ENCODE assay signal across 26 mouse cellular contexts in genomic region chr9:32559859-32560258, GRCm38 (mm10). TPM values are rescaled to one million over a fixed set of nuclear protein-coding genes. Genes with fewer than 3 reads are reported as not detected.
DNase-seq lines count a peak whose midpoint lies in the region; ATAC-seq and TF ChIP-seq lines count a peak whose summit lies in the region.
"Had no signal": no experiment of that assay in that cellular context is flagged by ENCODE, and none has a peak within 500 bp of the region (broad histone marks: within the 10 kb centered on the region; RNA-seq: fewer than 3 reads in every experiment).

No protein-coding gene starts in this region.

- no peaks in the 10 kb centered on the region for H3K27me3 ChIP-seq in lung, embryonic 14.5 days (ENCODE audit: insufficient read depth, low read length)
- H3K27me3 ChIP-seq in lung, postnatal 0 days (replicated peaks; ENCODE audit: insufficient read depth, low read length), result no peaks in the 10 kb centered on the region
- H3K27me3 ChIP-seq in liver, embryonic 14.5 days (ENCODE audit: control insufficient read depth, insufficient read depth, low read length), result no peaks in the 10 kb centered on the region
- no peaks in the 10 kb centered on the region for H3K27me3 ChIP-seq in midbrain, postnatal 0 days (ENCODE audit: insufficient read depth, low read length)
- H3K27me3 ChIP-seq in cerebellum, adult 2 months (ENCODE audit: control insufficient read depth, insufficient read depth, low read length), result no peaks in the 10 kb centered on the region
- H3K27me3 ChIP-seq: hindbrain, embryonic 15.5 days; lung, embryonic 15.5 days; neural tube, embryonic 12.5 days had no signal

- no peak for ATAC-seq in lung, embryonic 14.5 days (ENCODE audit: insufficient read depth)
- ATAC-seq in lung, postnatal 0 days, result no peak
- peak; percentile 88 for ATAC-seq in liver, embryonic 14.5 days (ENCODE audit: insufficient read depth)
- ATAC-seq in midbrain, postnatal 0 days (ENCODE audit: low FRiP score), result no peak
- ATAC-seq: CD4-positive, CD25-positive, alpha-beta regulatory T cell, adult 4 months; forebrain, embryonic 16.5 days; intestine, embryonic 16.5 days had no signal

- H3K9me3 ChIP-seq in lung, embryonic 14.5 days (ENCODE audit: low read depth, low read length), result no peaks in the 10 kb centered on the region
- no peaks in the 10 kb centered on the region for H3K9me3 ChIP-seq in lung, postnatal 0 days (ENCODE audit: low read length)
- no peaks in the 10 kb centered on the region for H3K9me3 ChIP-seq in liver, embryonic 14.5 days (ENCODE audit: control insufficient read depth, low read length)
- H3K9me3 ChIP-seq in midbrain, postnatal 0 days (ENCODE audit: low read length), result no peaks in the 10 kb centered on the region
- H3K9me3 ChIP-seq: forebrain, embryonic 10.5 days; hindbrain, embryonic 15.5 days; kidney, embryonic 15.5 days; limb, embryonic 13.5 days; lung, embryonic 15.5 days; neural tube, embryonic 12.5 days had no signal

- TF ChIP-seq CTCF in lung, embryonic 14.5 days (IDR thresholded peaks at IDR 0.05; ENCODE audit: low read depth), result no peak
- no peak for TF ChIP-seq CTCF in lung, postnatal 0 days (IDR thresholded peaks at IDR 0.05)
- TF ChIP-seq CTCF in liver, embryonic 14.5 days (IDR thresholded peaks at IDR 0.05; ENCODE audit: low read depth), result no peak
- TF ChIP-seq CTCF in layer of hippocampus, adult 2 months (conservative IDR thresholded peaks at IDR 0.05), result no peak
- no peak for TF ChIP-seq CTCF in midbrain, postnatal 0 days (IDR thresholded peaks at IDR 0.05)
- no peak for TF ChIP-seq CTCF in cerebellum, adult 2 months (IDR thresholded peaks at IDR 0.05; ENCODE audit: borderline replicate concordance, insufficient read depth, low read depth, low read length)

- H3K4me2 ChIP-seq in lung, embryonic 14.5 days, result no peak overlapping the region
- no peak overlapping the region for H3K4me2 ChIP-seq in lung, postnatal 0 days (replicated peaks; ENCODE audit: low read depth, low read length)
- peak overlapping the region; percentile 36 for H3K4me2 ChIP-seq in liver, embryonic 14.5 days (ENCODE audit: low read depth)
- no peak overlapping the region for H3K4me2 ChIP-seq in midbrain, postnatal 0 days (ENCODE audit: low read depth, low read length, poor library complexity, severe bottlenecking)
- H3K4me2 ChIP-seq: hindbrain, embryonic 15.5 days; kidney, embryonic 15.5 days; limb, embryonic 13.5 days; lung, embryonic 15.5 days; neural tube, embryonic 12.5 days had no signal

- peak; percentile 69 for DNase-seq in lung, embryonic 14.5 days
- no peak for DNase-seq in lung, postnatal 0 days (ENCODE audit: low spot score)
- peak; percentile 44 for DNase-seq in c-Kit-positive CD71-positive TER-119-positive erythroid progenitor cells, embryonic 14.5 days (ENCODE audit: low spot score)
- peak; percentile 46 to 59 (median 48) for DNase-seq in liver, embryonic 14.5 days (ENCODE audit: low read depth in 3 of 3, low spot score in 3 of 3)
- no peak for DNase-seq in layer of hippocampus, adult 2 months (ENCODE audit: low spot score in 2 of 2)
- DNase-seq in midbrain, postnatal 0 days (ENCODE audit: low spot score), result no peak
- no peak for DNase-seq in cerebellum, adult 2 months
- DNase-seq: adrenal gland, adult 2 months; cerebellum, adult 9-11 months; gastrocnemius, postnatal 14 days; heart, adult 2 months; heart, postnatal 4 days; kidney, postnatal 36 days; layer of hippocampus, adult 9-11 months; midbrain, embryonic 14.5 days; retina, postnatal 1 day had no signal

- TF ChIP-seq POLR2A in cerebellum, adult 2 months (IDR thresholded peaks at IDR 0.05; ENCODE audit: borderline replicate concordance, insufficient read depth, low read length), result no peak

- H3K4me3 ChIP-seq in lung, embryonic 14.5 days (ENCODE audit: low read depth, low read length), result no peak overlapping the region
- no peak overlapping the region for H3K4me3 ChIP-seq in lung, postnatal 0 days (ENCODE audit: low read depth, low read length)
- H3K4me3 ChIP-seq in liver, embryonic 14.5 days (ENCODE audit: insufficient read depth in 1 of 2, low read depth in 2 of 2, low read length in 2 of 2), result no peak overlapping the region
- no peak overlapping the region for H3K4me3 ChIP-seq in layer of hippocampus, adult 2 months
- H3K4me3 ChIP-seq in midbrain, postnatal 0 days (ENCODE audit: low read depth, low read length), result no peak overlapping the region
- H3K4me3 ChIP-seq in cerebellum, adult 2 months (replicated peaks; ENCODE audit: insufficient read depth, low read depth, low read length), result no peak overlapping the region
- H3K4me3 ChIP-seq: forebrain, embryonic 10.5 days; heart, adult 2 months; hindbrain, embryonic 15.5 days; kidney, embryonic 15.5 days; limb, embryonic 13.5 days; lung, embryonic 15.5 days; neural tube, embryonic 12.5 days had no signal

- H3K27ac ChIP-seq in lung, embryonic 14.5 days (ENCODE audit: low read depth), result no peak overlapping the region
- no peak overlapping the region for H3K27ac ChIP-seq in lung, postnatal 0 days (ENCODE audit: low read length)
- H3K27ac ChIP-seq in liver, embryonic 14.5 days, result no peak overlapping the region
- H3K27ac ChIP-seq in layer of hippocampus, adult 2 months, result no peak overlapping the region
- no peak overlapping the region for H3K27ac ChIP-seq in midbrain, postnatal 0 days (ENCODE audit: low read depth, low read length)
- H3K27ac ChIP-seq in cerebellum, adult 2 months (ENCODE audit: insufficient read depth, low read length), result no peak overlapping the region
- H3K27ac ChIP-seq: forebrain, embryonic 10.5 days; heart, adult 2 months; hindbrain, embryonic 15.5 days; kidney, embryonic 15.5 days; limb, embryonic 13.5 days; lung, embryonic 15.5 days; macrophage; neural tube, embryonic 12.5 days had no signal

- no peak overlapping the region for H3K9ac ChIP-seq in lung, embryonic 14.5 days
- H3K9ac ChIP-seq in lung, postnatal 0 days (replicated peaks; ENCODE audit: low read depth), result no peak overlapping the region
- no peak overlapping the region for H3K9ac ChIP-seq in liver, embryonic 14.5 days (replicated peaks)
- no peak overlapping the region for H3K9ac ChIP-seq in midbrain, postnatal 0 days (replicated peaks; ENCODE audit: low read length, poor library complexity, severe bottlenecking)
- H3K9ac ChIP-seq: hindbrain, embryonic 15.5 days; kidney, embryonic 15.5 days; limb, embryonic 13.5 days; lung, embryonic 15.5 days; neural tube, embryonic 12.5 days had no signal

- H3K36me3 ChIP-seq in lung, embryonic 14.5 days (ENCODE audit: insufficient read depth), result no peaks in the 10 kb centered on the region
- no peaks in the 10 kb centered on the region for H3K36me3 ChIP-seq in lung, postnatal 0 days (ENCODE audit: insufficient read depth, low read length)
- H3K36me3 ChIP-seq in liver, embryonic 14.5 days (replicated peaks; ENCODE audit: control insufficient read depth, insufficient read depth, low read depth), result no peaks in the 10 kb centered on the region
- no peaks in the 10 kb centered on the region for H3K36me3 ChIP-seq in midbrain, postnatal 0 days (ENCODE audit: insufficient read depth, low read length)
- H3K36me3 ChIP-seq: forebrain, embryonic 10.5 days; hindbrain, embryonic 15.5 days; kidney, embryonic 15.5 days; limb, embryonic 13.5 days; lung, embryonic 15.5 days; neural tube, embryonic 12.5 days had no signal

- no peak for TF ChIP-seq EP300 in lung, postnatal 0 days (IDR thresholded peaks at IDR 0.05)
- TF ChIP-seq EP300 in liver, embryonic 14.5 days (IDR thresholded peaks at IDR 0.05; ENCODE audit: low read depth), result 0 out of 2 replicates have a peak, but pooled peaks have one; percentile 11

- H3K4me1 ChIP-seq in lung, embryonic 14.5 days (ENCODE audit: insufficient read depth), result peaks cover 23% of the 10 kb centered on the region
- H3K4me1 ChIP-seq in lung, postnatal 0 days (ENCODE audit: insufficient read depth, low read depth, low read length), result no peaks in the 10 kb centered on the region
- H3K4me1 ChIP-seq in liver, embryonic 14.5 days (replicated peaks; ENCODE audit: control insufficient read depth in 2 of 2, insufficient read depth in 2 of 2, low read length in 1 of 2), result peaks cover 19 to 43% of the 10 kb centered on the region in 2 experiments
- no peaks in the 10 kb centered on the region for H3K4me1 ChIP-seq in midbrain, postnatal 0 days (ENCODE audit: insufficient read depth, low read length)
- H3K4me1 ChIP-seq in cerebellum, adult 2 months (ENCODE audit: control insufficient read depth, insufficient read depth, low read length), result no peaks in the 10 kb centered on the region
- H3K4me1 ChIP-seq: hindbrain, embryonic 15.5 days; neural tube, embryonic 12.5 days had no signal

- WGBS in lung, embryonic 14.5 days, result 43% methylated on average over 8 of the region's 8 CpGs
- 63% methylated on average over 8 of the region's 8 CpGs for WGBS in lung, postnatal 0 days
- 15% methylated on average over 8 of the region's 8 CpGs for WGBS in liver, embryonic 14.5 days (ENCODE audit: insufficient replicate concordance)
- 69% methylated on average over 8 of the region's 8 CpGs for WGBS in midbrain, postnatal 0 days
- WGBS in cerebellum, adult 2 months, result 80% methylated on average over 8 of the region's 8 CpGs

RNA-seq across cellular contexts. Expression of gene Fli1, which starts 17.2 kb away (rescaled TPM):
- 35.7 and 37.8 TPM in 2 replicates for polyA plus RNA-seq in lung, embryonic 14.5 days (2014; fragmentation: Nextera tagmentation; extraction: Ambion mirVana)
- 21.1 and 21.4 TPM in 2 replicates for polyA plus RNA-seq in lung, postnatal 0 days (2015; fragmentation: Nextera tagmentation; extraction: Ambion mirVana)
- 2.0 and 2.5 TPM in 2 replicates for polyA plus RNA-seq in liver, embryonic 14.5 days (2012; rRNA removed)
- 6.2 and 6.9 TPM in 2 replicates for polyA plus RNA-seq in liver, embryonic 14.5 days (2014; fragmentation: Nextera tagmentation; extraction: Ambion mirVana)
- total RNA-seq in layer of hippocampus, adult 2 months (2021), result 1 to 10 TPM; 4.0 to 4.3 TPM
- 8.4 and 9.1 TPM in 2 replicates for total RNA-seq in midbrain, postnatal 0 days (2014; rRNA removed)
- polyA plus RNA-seq in midbrain, postnatal 0 days (2015; fragmentation: Nextera tagmentation; extraction: Ambion mirVana), result 5.5 and 5.9 TPM in 2 replicates
- polyA plus RNA-seq in cerebellum, adult 2 months (2012; rRNA removed), result 1.7 and 2.2 TPM in 2 replicates

Comparison
In these comparisons a context has a peak if more than half of its experiments do, and no peak if none do; other contexts are left out.
1. DNase-seq: peak in lung, embryonic 14.5 days (single experiment), c-Kit-positive CD71-positive TER-119-positive erythroid progenitor cells, embryonic 14.5 days (single experiment) and liver, embryonic 14.5 days (3 of 3); none in lung, postnatal 0 days (single experiment), layer of hippocampus, adult 2 months (0 of 2), midbrain, postnatal 0 days (single experiment) and cerebellum, adult 2 months (0 of 2).